Mouse (Mus musculus): ENCODE data around the gene Grik3.

Gene Grik3

GRCm38 (mm10) chr4:125651676-125652246 lies 161.3 kb downstream of the Grik3 start:
- DNase-seq, result no peak

GRCm38 (mm10) chr4:125656031-125656430 lies 165.5 kb downstream of the Grik3 start:
- no peak for DNase-seq

- DNase-seq, result no peak
Measured at GRCm38 (mm10) chr4:125658376-125658775, 167.9 kb downstream of the Grik3 start.

- DNase-seq, result no peak
Measured at GRCm38 (mm10) chr4:125661982-125662381, 171.5 kb downstream of the Grik3 start.

- DNase-seq, result no peak
Measured at GRCm38 (mm10) chr4:125663262-125663661, 172.8 kb downstream of the Grik3 start.

GRCm38 (mm10) chr4:125665955-125666354 lies 175.5 kb downstream of the Grik3 start:
- DNase-seq, result no peak

- no peak for DNase-seq
Measured at GRCm38 (mm10) chr4:125682007-125682406, 191.5 kb downstream of the Grik3 start.

- DNase-seq, result no peak
Measured at GRCm38 (mm10) chr4:125687078-125687477, 196.6 kb downstream of the Grik3 start.

- DNase-seq, result no peak
Measured at GRCm38 (mm10) chr4:125695431-125695830, 204.9 kb downstream of the Grik3 start.

- DNase-seq, result no peak
Measured at GRCm38 (mm10) chr4:125696182-125696939, 205.9 kb downstream of the Grik3 start.

- DNase-seq, result no peak
Measured at GRCm38 (mm10) chr4:125697626-125698025, 207.1 kb downstream of the Grik3 start.

- no peak for DNase-seq
Measured at GRCm38 (mm10) chr4:125699056-125699455, 208.6 kb downstream of the Grik3 start.

- DNase-seq, result no peak
Measured at GRCm38 (mm10) chr4:125700331-125700730, 209.8 kb downstream of the Grik3 start.

GRCm38 (mm10) chr4:125702607-125703309 lies 212.3 kb downstream of the Grik3 start:
- peak; percentile 97 for DNase-seq

- DNase-seq, result no peak
Measured at GRCm38 (mm10) chr4:125703310-125703690, 212.8 kb downstream of the Grik3 start.

- no peak for DNase-seq
Measured at GRCm38 (mm10) chr4:125705746-125706145, 215.2 kb downstream of the Grik3 start.

- DNase-seq, result no peak
Measured at GRCm38 (mm10) chr4:125709716-125710115, 219.2 kb downstream of the Grik3 start.

- no peak for DNase-seq
Measured at GRCm38 (mm10) chr4:125717881-125718280, 227.4 kb downstream of the Grik3 start.

GRCm38 (mm10) chr4:125718429-125719140 lies 228.1 kb downstream of the Grik3 start:
- no peak for DNase-seq

- DNase-seq, result no peak
Measured at GRCm38 (mm10) chr4:125726241-125726640, 235.7 kb downstream of the Grik3 start.

- peak; percentile 51 for DNase-seq
Measured at GRCm38 (mm10) chr4:125727030-125727429, 236.5 kb downstream of the Grik3 start.

- DNase-seq, result peak; percentile 51
Measured at GRCm38 (mm10) chr4:125727626-125728025, 237.1 kb downstream of the Grik3 start.

All from heart, adult 11 months (tissue).